Mouse (Mus musculus): Measurements from ENCODE around the gene Tpra1.

The Tpra1 gene

DNA sequence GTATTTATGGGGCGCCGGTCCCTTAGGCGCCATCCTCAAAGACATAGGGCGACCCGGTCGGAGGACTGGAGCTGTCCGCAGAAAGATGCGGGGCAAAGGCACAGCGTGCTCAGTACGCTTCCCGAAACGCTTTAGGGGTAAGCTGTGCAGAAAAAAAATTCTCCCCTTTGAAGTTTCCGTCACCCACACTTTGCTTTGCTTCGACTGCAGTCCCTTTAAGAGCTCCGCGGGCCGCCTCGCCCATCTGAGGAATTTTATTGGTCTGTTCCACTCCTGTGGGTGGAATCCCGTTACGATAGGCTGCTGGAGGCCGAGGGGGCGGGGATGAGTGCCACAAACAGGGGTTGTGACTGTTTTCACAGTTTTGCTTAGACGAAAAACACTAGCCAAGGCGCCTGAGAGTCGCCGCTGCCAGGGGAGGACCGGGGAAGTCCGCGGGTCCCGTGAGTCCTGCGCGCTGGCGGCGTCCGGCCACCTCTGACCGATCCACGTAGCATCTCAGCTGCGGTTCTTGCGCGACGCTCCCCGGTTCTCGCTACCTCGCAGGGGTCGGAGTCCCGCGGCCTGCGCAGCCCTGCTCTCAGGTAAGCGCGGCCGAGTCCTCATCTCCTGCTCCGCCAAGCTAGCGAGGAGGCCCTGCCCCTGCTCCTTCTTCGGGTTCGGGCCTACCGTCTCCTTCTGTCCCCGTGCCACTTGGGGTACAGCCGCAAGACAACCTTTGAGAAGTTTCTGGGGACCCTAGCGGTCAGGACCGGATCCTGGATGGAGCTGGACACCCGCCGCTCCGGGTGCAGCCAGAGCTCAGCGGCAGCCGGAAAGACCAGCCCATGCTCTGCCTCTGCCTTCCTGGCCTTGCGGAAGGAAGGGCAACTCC is at the start of gene Tpra1:
Tpra1 (plus strand) TSS at position 305 of the 874 bp plus-strand sequence.
- peak; percentile 91 for DNase-seq (ENCODE audit: low read depth, low spot score)

DNA sequence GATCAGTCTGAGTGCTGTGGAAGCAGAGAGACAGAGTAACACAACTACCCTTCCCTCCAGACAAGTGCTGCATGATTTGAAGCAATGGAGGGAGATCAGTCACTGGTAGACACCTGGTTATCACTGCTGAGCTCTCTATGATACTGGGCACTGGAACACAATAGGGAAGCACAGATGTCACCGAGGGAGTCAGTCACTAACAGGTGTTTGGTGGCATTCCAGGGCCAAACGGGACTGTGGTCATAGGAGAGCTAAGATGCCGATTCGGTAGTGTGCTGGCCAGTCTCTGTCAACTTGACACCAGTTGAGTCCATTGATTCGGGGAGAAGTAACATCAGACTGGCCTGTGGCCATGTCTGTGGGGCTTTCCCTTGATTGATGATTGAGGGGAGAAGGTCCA is 47.5 kb upstream of the Tpra1 start:
- DNase-seq (ENCODE audit: low read depth, low spot score) = no peak

DNA sequence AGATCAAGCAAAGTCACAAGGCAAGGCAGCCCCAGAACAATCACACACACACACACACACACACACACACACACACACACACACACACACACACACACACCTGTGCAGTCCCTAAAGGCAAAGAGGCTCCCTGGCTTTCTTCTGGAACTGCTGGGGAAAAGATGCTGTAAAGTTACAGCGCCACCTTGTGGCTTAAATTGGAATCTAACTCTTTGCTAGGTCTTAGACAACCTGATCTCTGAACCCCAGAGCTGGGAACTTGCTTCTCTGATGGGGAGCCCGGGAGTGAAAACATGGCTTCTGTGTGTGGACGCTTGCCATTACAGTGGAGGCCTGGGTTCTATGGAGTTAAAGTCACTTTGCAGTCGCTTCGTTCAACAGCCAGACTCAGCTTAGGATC is 46.4 kb upstream of the Tpra1 start:
- DNase-seq (ENCODE audit: low read depth, low spot score) = peak; percentile 56

DNA sequence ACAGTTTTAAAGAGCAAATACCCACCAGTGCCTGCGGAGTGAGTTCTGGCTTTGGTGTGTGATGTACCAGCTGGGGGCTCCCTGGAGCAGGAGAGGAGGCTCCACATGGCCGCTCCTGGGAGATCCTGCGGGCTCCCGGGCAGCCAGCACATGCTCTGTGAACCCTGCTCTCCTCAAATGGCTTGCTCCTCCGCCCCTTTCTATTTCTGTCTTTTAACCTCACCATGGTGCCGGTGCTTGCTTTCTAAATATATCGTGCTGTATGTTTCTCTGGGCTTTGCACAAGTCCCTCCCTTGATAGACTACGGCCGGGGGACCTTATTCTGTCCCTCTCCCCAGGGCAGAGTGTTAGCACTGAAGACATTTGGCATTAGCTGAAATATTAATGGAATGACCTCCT is 44.8 kb upstream of the Tpra1 start:
- no peak for DNase-seq (ENCODE audit: low read depth, low spot score)

DNA sequence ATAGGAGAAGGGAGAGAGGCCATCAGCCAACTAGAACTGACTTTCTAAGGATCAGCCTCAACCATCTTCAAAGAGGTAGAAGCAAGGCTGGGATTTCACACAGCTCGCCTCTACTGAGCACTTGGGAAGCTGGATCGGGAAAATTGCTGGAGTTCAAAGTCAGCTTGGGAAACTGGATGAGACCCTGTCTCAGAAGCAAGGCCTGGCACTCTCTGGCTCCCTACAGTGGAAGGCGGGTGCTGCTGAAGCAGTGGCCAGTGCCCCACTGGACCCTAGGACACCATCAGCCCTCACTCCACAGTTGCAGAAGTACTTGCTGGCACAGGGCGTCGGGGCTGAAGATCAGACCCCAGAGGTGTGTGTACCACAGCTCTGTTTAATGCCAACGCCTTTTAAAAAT is 44.2 kb upstream of the Tpra1 start:
- no peak for DNase-seq (ENCODE audit: low read depth, low spot score)

DNA sequence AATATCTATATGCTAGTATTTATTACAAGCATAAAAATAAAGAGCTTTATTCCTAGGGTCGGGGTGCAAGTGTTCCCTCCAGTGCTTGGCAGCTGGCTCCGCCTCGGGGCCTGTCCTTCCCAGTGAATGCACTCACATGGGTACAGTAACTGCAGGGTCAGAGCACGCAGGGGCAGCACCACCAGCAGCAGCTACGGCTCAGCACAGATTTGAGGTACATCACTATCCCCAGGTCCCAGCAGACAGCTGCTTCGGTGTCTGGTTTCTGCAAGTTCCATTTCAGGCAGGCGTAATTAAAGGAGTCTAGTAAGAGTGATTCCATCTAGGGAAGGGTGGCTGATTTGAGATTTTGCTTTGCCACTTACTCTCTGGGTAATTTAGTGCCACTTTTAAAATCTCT is 43.7 kb upstream of the Tpra1 start:
- no peak for DNase-seq (ENCODE audit: low read depth, low spot score)

DNA sequence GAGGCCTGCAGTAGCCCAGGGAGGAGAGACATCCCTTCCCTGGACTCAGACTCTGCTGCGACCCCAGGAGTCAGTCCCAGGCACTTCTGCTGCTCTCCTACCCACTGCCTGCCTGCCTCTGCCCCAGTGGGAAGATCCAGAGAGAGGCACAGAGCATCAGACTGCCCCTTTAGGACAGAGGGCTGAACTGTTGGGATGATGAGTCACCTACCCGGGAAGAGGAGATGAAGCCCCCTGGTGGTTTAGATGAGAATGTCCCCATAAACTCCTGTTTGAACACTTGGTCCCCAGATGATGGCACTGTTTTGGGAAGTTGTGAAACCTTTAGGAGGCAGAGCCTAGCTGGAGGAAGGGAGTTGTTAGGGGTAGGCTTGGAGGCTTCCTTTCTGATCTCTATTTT is 41.1 kb upstream of the Tpra1 start:
- peak; percentile 67 for DNase-seq (ENCODE audit: low read depth, low spot score)

DNA sequence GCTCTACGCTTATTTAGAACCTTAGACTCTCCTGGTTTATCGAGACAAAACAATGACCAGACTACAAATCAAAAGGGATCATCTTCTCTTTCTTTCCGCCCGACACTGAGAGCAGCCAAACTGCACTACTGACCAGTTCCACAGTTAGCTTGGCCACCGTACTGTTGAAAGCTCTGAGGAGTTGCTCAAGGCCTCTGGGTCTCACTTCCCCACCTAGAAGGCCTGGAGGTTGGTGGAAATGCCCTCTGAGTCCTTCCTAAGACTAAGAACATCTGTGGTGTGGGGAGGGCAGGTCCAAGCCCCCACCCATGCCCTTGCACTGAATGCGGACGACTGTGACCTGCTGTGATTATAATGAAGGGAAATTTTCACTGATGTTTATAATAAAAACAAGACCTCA is 36.3 kb upstream of the Tpra1 start:
- no peak for DNase-seq (ENCODE audit: low read depth, low spot score)

DNA sequence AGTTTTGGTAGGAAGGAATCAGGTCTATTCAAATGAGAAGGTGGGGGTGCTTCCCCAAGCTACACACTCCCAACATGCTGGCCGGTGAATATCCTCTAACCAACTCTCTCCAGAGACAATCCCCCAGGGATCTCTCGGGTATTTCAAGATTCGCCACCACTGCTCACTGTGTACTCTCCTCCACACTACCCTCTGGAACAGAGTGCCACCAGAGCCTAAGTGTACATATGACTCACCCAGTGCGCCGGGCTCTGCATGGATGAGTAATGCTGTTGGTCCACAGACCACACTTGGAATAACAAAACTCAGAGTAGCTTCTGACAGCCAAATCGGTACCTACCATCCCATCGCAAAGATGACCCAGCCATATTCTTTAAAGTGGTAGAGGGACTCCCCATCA is 32.6 kb upstream of the Tpra1 start:
- DNase-seq (ENCODE audit: low read depth, low spot score) = no peak

DNA sequence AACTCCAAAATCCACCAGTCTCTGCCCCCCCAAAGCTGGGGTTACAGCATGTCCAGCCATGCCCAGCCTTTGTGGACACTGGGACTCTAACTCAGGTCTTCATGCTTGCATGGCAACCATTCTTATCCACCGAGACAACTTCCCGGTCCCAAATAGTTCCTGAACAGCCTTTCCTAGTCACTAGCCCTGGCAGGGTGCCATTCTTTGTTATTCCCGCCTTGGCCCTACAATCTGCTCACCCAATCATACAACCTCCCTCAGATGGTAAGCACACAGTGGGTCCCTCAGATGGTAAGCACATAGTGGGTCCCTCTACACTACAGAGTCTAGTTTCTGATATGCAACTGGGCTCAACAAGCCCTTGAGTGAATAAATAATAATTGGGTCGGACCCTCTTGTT is 31.5 kb upstream of the Tpra1 start:
- no peak for DNase-seq (ENCODE audit: low read depth, low spot score)

DNA sequence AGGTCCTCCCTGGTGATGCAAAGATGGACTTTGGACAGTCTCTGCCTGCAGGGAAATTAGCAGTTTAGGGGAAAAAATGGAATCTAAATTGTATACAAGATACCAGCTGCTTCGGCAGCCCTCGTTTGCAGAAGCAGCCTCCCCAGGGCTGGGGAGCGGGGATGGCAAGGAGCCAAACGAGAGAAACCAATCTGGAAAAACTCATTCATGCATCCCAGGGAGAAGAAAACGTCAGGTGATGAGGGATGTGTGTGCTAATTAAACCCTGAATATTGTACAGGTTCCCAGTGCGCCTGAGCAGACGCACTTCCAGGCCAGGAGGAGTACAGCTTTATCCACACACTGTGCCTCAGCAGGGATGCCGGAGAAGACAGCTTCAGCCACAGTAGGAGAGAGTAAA is 30.5 kb upstream of the Tpra1 start:
- DNase-seq (ENCODE audit: low read depth, low spot score) = no peak

DNA sequence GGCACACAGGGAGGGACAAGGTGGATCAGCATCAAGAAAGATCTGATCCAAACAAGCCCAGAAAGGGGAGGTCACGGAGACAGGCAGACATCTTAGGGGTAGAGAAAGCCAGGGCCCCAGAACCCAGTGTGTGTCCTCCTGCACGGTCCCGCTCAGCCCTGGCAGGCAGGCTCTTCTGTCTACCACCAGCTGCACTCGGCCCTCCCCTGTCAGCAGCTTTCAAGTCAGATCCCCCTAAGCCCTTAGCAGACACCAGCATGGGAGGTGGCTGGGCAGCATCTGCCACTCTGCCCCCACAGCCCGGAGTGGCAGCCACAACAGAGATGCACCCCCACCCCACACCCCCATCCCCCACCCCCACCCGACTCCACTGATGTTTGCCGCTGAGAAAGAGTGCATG is 29.2 kb upstream of the Tpra1 start:
- DNase-seq (ENCODE audit: low read depth, low spot score) = no peak

DNA sequence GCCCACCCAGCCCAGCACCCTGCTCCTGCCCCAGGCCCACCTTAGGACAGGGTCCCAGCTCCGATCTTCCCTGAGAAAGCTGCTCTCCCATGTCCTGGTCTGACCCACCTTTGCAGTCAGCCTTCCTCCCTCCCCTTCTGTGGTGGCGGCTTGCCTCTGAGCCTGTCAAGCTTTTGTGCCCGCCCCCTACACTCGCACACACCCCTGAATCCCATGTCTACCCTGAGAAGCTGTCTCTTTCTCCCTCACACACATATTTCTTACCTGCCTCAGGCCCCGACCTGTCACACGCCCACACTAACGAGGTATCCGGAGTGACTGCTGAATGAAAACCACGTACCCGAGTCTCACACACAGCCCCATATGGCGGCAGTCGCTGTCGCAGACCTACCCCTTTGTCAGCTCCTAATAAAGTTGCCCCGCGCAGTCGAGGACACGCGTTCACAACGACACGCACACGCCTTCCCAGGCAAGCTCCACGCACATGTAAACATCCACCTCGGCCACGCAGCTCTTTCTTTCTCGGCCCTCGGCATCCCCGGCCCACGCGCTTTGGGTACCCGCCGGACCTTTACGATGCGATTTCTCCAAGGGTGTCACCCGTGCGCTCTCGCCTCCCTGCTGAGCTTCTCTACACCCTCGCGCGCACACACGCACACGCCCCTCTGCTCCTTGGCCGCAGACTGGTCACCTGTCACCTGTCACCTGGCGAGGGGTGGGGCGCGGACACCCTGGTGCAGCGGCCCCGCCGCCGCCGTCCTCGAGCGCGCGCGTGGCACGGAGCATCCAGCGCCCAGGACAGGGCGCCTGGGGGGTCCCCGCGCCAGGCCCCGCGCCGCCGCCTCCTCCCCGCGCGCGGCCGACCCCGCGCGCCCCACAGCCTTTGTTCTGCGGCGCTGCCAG is 27.8 kb upstream of the Tpra1 start:
- no peak for DNase-seq (ENCODE audit: low read depth, low spot score)

DNA sequence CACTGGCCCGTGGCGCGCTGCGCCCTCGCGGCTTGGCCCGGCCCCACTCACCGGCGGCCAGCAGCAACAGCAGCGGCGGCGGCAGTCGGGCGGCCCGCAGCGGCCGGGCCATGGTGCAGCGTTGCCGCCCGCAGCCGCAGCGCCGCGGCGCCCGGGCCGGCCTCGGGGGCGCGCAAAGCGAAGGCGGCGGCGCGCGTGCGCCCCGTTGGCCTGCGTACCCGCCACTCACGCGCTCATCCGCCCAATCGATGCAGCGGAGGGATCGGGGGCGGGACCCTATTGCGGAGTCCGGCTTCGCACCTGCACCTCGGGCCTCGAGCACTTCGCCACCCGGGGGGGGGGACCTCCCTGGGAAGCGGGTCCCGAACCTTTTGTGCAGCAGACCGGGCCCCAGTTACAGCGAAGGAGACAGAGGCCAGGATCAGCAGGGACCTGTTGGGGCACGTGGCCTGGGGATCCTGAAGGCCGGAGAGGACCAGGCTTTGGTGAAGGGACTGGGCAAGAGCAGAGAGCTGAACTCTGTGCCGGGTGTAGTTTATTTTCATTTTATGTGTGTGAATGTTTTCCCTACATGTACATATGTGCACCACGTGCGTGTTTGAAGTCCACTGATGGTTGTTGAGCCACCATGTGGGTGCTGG is 27.1 kb upstream of the Tpra1 start, which contains the start of gene Podxl2:
Podxl2 (minus strand) TSS at position 177 of the 641 bp plus-strand sequence.
- peak; percentile 43 for DNase-seq (ENCODE audit: low read depth, low spot score)

DNA sequence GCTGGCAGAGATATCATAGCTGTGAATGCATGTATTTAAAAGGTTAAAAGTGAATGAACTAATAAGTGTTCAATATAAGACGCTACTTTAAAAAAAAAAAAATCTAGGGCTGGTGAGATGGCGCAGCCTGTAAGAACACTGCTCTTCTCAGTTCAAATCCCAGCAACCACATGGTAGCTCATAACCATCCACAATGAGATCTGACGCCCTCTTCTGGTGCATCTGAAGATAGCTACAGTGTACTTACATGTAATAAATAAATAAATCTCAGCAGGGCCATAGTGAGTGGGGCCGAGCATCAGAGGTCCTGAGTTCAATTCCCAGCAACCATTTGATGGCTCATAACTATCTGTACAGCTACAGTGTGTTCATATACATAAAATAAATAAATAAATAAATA is 22.6 kb upstream of the Tpra1 start:
- DNase-seq (ENCODE audit: low read depth, low spot score) = no peak

DNA sequence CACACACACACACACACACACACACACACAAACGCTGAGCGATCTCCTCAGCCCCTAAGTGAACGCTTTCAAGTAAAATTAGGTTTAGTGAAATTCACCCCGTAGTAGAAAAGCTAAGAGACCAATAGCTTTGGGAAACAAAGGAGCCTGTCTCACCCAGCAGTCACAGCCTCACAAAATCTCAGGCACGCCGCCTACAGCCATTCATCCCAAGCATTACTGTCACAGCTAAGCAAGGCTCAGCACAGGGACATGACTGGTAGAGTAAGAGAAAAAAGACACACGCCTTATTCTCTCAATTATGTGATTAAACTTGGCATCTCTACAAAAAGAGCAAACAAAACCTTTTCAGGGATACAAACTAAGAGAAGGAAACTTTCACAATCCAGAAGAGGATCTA is 20.7 kb upstream of the Tpra1 start:
- DNase-seq (ENCODE audit: low read depth, low spot score) = no peak

DNA sequence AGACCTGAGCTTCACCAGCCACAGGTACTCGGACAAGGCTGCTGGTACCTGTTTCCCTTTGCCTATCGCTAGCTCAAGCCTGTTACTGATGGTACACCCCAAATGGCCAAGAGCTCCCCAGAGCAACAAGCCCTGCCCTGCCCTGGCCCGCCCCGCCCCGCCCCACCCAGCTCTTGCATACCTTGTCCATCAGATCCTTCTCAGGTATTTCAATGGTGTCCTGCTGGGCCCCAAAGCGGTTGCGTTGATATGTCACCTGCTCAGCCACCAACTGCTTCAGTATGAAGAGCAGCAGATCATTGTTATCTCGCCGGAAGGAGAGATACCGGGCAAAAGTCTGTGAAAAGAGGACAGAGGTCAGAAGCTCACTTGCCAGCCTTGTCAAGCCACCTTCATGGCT is 17.9 kb upstream of the Tpra1 start:
- DNase-seq (ENCODE audit: low read depth, low spot score) = no peak

DNA sequence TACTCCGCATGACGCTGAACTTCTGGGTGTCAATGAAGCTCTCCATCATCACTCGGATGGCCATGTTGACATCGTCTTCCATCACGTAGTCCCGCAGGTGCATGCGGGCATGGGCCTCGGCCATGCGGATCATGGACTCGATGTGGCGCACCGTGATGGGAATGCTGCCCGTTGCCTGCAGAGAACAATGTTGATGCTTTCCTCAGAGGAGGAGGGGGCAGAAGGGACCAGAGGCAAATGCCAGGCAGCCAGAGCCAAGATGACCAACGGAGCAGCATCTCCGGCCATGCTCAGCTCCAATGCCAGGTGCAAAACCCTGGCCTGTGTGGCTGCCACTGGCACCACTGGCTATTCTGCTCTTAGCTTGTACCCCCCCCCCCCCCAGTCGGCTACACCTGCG is 17.4 kb upstream of the Tpra1 start:
- no peak for DNase-seq (ENCODE audit: low read depth, low spot score)

DNA sequence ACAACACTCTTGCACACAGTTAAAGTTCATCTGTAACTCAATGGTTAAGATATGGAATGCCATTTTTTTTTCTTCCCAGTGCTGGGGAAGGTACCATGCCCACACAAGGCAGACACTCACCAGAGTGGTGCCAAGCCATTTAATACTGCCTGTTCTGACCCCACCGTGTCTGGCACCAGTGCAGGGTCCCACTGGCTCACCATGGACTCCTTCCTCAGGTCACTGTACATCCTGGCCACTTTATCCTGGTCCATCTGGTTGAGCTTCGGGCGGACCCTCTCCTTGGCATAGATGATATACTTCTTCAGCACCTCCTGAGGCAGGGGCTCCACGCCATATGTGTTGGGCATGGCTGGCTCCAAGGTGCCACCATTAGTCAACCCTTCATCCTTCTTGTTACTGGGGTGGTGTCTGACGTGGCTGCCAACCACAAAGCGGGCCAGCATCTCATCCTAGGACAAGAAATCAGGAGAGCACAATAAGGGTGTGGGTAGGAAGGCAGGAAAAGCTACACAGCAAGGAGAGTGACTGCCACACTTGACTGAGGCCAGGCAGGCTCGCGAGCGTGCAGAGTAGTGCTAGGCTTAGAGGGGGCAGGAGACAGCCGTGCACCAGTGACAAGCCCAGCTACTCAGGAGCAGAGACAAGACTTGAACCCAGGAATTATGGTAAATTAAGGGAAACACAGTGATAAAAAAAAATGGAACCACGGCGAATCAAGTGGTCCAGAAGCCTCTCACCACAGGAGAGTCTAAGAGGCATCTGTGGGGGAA is 16.2 kb upstream of the Tpra1 start:
- no peak for DNase-seq (ENCODE audit: low read depth, low spot score)

DNA sequence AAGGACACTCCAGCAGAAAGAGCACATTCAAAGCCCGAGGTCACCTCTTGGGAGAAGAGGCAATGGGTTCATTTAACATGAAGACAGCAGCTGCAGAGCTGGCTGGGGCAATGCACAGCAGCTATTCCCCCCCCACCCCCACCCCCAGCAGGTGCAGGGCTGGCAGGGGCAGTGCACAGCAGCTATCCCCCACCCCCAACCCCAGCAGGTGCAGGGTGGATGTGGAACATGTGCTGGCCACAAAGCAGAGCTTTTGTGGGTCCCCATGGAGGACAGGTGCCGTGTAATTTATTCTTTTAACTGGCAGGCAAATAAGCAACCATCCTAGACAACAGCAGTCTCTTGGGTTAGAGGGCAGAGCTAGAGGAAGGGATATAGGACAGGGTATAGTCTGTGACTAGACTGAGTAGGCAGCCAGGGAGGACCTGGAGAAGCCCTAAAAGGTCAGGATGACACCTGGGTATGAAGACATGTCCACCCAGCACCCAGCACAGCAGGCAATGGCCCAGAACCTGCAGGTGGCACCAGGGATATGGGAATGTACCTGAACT is 15.6 kb upstream of the Tpra1 start:
- DNase-seq (ENCODE audit: low read depth, low spot score) = no peak

DNA sequence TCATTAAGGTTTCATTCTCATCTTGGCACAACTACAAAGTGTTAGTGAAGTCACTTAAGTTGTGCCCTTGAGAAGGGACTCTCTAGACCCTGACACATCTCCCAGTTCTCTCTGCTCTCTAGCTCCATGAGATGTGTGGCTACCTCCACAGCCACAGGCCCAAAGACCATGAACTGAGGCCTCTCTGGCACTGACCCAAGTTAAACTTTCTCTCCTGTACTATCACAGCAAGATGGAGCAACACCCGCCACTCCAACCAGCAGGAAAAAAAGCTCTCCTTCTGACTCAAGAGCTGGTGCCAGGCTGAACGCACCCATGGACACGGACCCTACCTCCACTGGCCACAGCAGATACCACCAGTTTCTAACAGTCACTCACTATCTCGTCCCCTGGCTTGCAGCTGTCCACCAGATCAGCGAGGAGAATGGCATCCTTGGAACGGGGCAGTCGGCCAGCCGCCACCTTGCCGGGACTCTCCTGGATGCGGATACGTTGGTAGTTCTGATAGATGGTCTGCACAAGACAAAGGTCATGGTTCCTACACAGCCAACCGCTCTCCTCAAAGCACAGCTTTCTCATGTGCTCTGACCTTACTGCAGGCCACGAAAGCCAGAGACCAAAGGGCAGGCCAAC is 12.5 kb upstream of the Tpra1 start:
- no peak for DNase-seq (ENCODE audit: low read depth, low spot score)

Data from WW6 (cell line).